Mouse (Mus musculus): Measurements from ENCODE around the gene Olfr851. TPM values are rescaled to one million over a fixed set of nuclear protein-coding genes. Genes with fewer than 3 reads are reported as not detected.

Gene Olfr851
- not detected in 2 replicates for total RNA-seq (2014; fragmentation: Nextera tagmentation)
- not detected in 2 replicates for total RNA-seq (2017)

- no peak for ATAC-seq (replicated peaks; ENCODE audit: poor library complexity, severe bottlenecking)
Observed at GRCm38 (mm10) chr9:19492995-19493394, at the start of gene Olfr851. Gene Olfr851 (plus strand): TSS chr9:19493295.

GRCm38 (mm10) chr9:19478148-19478547 lies 14.9 kb upstream of the Olfr851 start, which contains the start of gene Olfr850:
Gene Olfr850 (minus strand): TSS chr9:19478248.
- no peak for ATAC-seq (replicated peaks; ENCODE audit: poor library complexity, severe bottlenecking)

GRCm38 (mm10) chr9:19540976-19541375 lies 47.9 kb downstream of the Olfr851 start, which contains the start of gene Olfr853:
Gene Olfr853 (minus strand): TSS chr9:19541076.
- no peak for ATAC-seq (replicated peaks; ENCODE audit: poor library complexity, severe bottlenecking)

Other genes with a start within 250 kb of the Olfr851 start
- not detected in 2 replicates for gene Olfr843, start 241.3 kb upstream of the Olfr851 start, total RNA-seq (2014; fragmentation: Nextera tagmentation)
- not detected in 2 replicates for gene Olfr843, start 241.3 kb upstream of the Olfr851 start, total RNA-seq (2017)
- not detected in 2 replicates for gene Olfr844, start 176.9 kb upstream of the Olfr851 start, total RNA-seq (2014; fragmentation: Nextera tagmentation)
- gene Olfr844, start 176.9 kb upstream of the Olfr851 start, total RNA-seq (2017) = not detected in 2 replicates
- gene Olfr845, start 156.8 kb upstream of the Olfr851 start, total RNA-seq (2014; fragmentation: Nextera tagmentation) = not detected in 2 replicates
- gene Olfr845, start 156.8 kb upstream of the Olfr851 start, total RNA-seq (2017) = not detected in 2 replicates
- gene Olfr846, start 129.3 kb upstream of the Olfr851 start, total RNA-seq (2014; fragmentation: Nextera tagmentation) = not detected in 2 replicates
- not detected in 2 replicates for gene Olfr846, start 129.3 kb upstream of the Olfr851 start, total RNA-seq (2017)
- gene Olfr847, start 114.6 kb upstream of the Olfr851 start, total RNA-seq (2014; fragmentation: Nextera tagmentation) = not detected in 2 replicates
- gene Olfr847, start 114.6 kb upstream of the Olfr851 start, total RNA-seq (2017) = not detected in 2 replicates
- gene Olfr849, start 53.0 kb upstream of the Olfr851 start, total RNA-seq (2014; fragmentation: Nextera tagmentation) = not detected in 2 replicates
- gene Olfr849, start 53.0 kb upstream of the Olfr851 start, total RNA-seq (2017) = not detected in 2 replicates
- not detected in 2 replicates for gene Olfr850, start 15.0 kb upstream of the Olfr851 start, total RNA-seq (2014; fragmentation: Nextera tagmentation)
- not detected in 2 replicates for gene Olfr850, start 15.0 kb upstream of the Olfr851 start, total RNA-seq (2017)
- not detected in 2 replicates for gene Olfr853, start 47.8 kb downstream of the Olfr851 start, total RNA-seq (2014; fragmentation: Nextera tagmentation)
- gene Olfr853, start 47.8 kb downstream of the Olfr851 start, total RNA-seq (2017) = not detected in 2 replicates
- not detected in 2 replicates for gene Olfr854, start 74.1 kb downstream of the Olfr851 start, total RNA-seq (2014; fragmentation: Nextera tagmentation)
- not detected in 2 replicates for gene Olfr854, start 74.1 kb downstream of the Olfr851 start, total RNA-seq (2017)
- not detected in 2 replicates for gene Olfr855, start 89.3 kb downstream of the Olfr851 start, total RNA-seq (2014; fragmentation: Nextera tagmentation)
- gene Olfr855, start 89.3 kb downstream of the Olfr851 start, total RNA-seq (2017) = not detected in 2 replicates
- gene Zfp317, start 128.8 kb downstream of the Olfr851 start, total RNA-seq (2014; fragmentation: Nextera tagmentation) = 9.4 and 17.3 TPM in 2 replicates
- 17.4 and 24.3 TPM in 2 replicates for gene Zfp317, start 128.8 kb downstream of the Olfr851 start, total RNA-seq (2017)
- not detected in 2 replicates for gene Olfr857, start 216.1 kb downstream of the Olfr851 start, total RNA-seq (2014; fragmentation: Nextera tagmentation)
- gene Olfr857, start 216.1 kb downstream of the Olfr851 start, total RNA-seq (2017) = not detected in 2 replicates

Data from granulocyte monocyte progenitor cell, adult 5-6 weeks (primary cell).